Mouse (Mus musculus) heart, embryonic 16.5 days (tissue): ENCODE measurements around the gene B430305J03Rik. TPM values are rescaled to one million over a fixed set of nuclear protein-coding genes. Genes with fewer than 3 reads are reported as not detected.

Experiments used
- ATAC-seq: fragments of 200-750 bp; cut with Nextera tagmentation; replicated peaks from 2 replicates; pipeline ENCODE4 v1.8.0; 2017; ENCODE audit warnings: moderate number of reproducible peaks; ENCODE audit not compliant: insufficient read depth, low FRiP score; ENCODE audit errors: extremely low read depth
- H3K27ac ChIP-seq: fragments of 300-500 bp; sonication (generic); 2 replicates; pipeline ENCODE4 v1.5.1; 2014; ENCODE audit warnings: mild to moderate bottlenecking, low read length, control low read depth, moderate library complexity
- H3K27me3 ChIP-seq: fragments of 300-500 bp; sonication (generic); 2 replicates; pipeline ENCODE4 v1.6.1; 2014; ENCODE audit warnings: low read length, mixed read lengths; ENCODE audit not compliant: control insufficient read depth, insufficient read depth
- H3K36me3 ChIP-seq: fragments of 300-500 bp; sonication (generic); 2 replicates; pipeline ENCODE4 v1.6.1; 2014; ENCODE audit not compliant: control insufficient read depth, insufficient read depth
- H3K4me1 ChIP-seq: fragments of 300-500 bp; sonication (generic); 2 replicates; pipeline ENCODE4 v1.6.1; 2014; ENCODE audit warnings: low read length, mixed read lengths; ENCODE audit not compliant: control insufficient read depth, insufficient read depth
- H3K4me2 ChIP-seq: fragments of 300-500 bp; sonication (generic); 2 replicates; pipeline ENCODE4 v1.6.1; 2014; ENCODE audit warnings: low read depth, mild to moderate bottlenecking, control low read depth, low read length
- H3K4me3 ChIP-seq: fragments of 300-500 bp; sonication (generic); 2 replicates; pipeline ENCODE4 v1.5.1; 2014; ENCODE audit warnings: mild to moderate bottlenecking, control low read depth, low read length
- H3K9ac ChIP-seq: fragments of 300-500 bp; sonication (generic); 2 replicates; pipeline ENCODE4 v1.6.1; 2014; ENCODE audit warnings: low read length, control low read depth
- H3K9me3 ChIP-seq: fragments of 300-500 bp; sonication (generic); replicated peaks from 2 replicates; pipeline ENCODE4 v1.6.1; 2016; ENCODE audit warnings: low read length; ENCODE audit not compliant: control insufficient read depth
- WGBS: fragments of 180-500 bp; shearing (Covaris S2); extraction: QIAGEN DNeasy Blood & Tissue Kit; methylation state at CpG from one replicate; pipeline ENCODE4 v1.1.7; 2014; 5-methylcytosine and 5-hydroxymethylcytosine counted together
- polyA plus RNA-seq: library from polyadenylated mRNA; unstranded; fragments of >200 nt; fragmentation: Nextera tagmentation; extraction: Ambion mirVana; gene quantifications from 2 replicates; pipeline ENCODE4 v1.2.1, GENCODE M21; 2015

B430305J03Rik gene
- polyA plus RNA-seq, 1 experiment from 2014 or later, result not detected

- Histone ChIP-seq H3K4me3 (no peak within 1 kb of the TSS), H3K27me3 (no peaks in the 10 kb centered on the region), H3K4me2 (peak within 1 kb of the TSS; percentile 96), H3K9ac (no peak within 1 kb of the TSS), H3K27ac (no peak within 1 kb of the TSS), H3K9me3 (no peaks in the 10 kb centered on the region), H3K4me1 (peaks cover 10% of the 10 kb centered on the region), H3K36me3 (no peaks in the 10 kb centered on the region)
- ATAC-seq, result no peak
- WGBS, result 74% methylated on average over 1 of the region's 1 CpGs
Observed at GRCm38 (mm10) chr3:61361338-61361737, 4.4 kb downstream of the B430305J03Rik start, which contains the start of gene Rap2b. Rap2b (plus strand) TSS chr3:61361638.

DNA sequence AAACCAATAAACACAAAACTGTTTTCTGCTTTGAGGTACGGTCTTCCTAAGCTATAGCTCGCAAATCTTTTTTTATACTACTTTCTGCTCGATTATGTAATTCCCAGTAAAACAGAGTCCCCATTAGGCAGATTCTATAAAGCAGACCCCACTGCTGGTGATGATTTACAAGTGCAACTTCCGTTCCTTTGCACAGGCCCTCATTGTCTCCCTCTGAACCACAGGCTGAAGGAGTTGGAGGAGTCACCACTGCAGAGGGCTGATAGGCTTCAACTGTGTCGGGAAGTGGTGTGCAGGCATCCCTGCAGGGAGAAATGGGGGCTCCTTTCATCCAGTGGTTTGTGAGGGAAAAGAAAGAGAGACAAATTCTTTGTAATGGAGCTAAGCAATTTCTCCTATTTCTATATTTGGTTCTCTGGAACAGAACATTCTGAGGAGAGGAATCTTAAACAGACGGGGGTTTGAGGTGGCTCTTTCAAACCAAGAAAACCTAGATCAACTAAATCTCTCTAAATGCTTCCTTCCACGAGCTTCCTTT is 6.9 kb downstream of the B430305J03Rik start:
- H3K4me2 ChIP-seq, result no peak overlapping the region
- H3K4me1 ChIP-seq, result 0 out of 2 replicates have a peak, but pooled peaks cover 4% of the 10 kb centered on the region
- no peak overlapping the region for H3K4me3 ChIP-seq
- no peaks in the 10 kb centered on the region for H3K36me3 ChIP-seq
- ATAC-seq, result no peak
- no peaks in the 10 kb centered on the region for H3K27me3 ChIP-seq
- H3K9me3 ChIP-seq, result no peaks in the 10 kb centered on the region
- no peak overlapping the region for H3K9ac ChIP-seq
- 38% methylated on average over 7 of the region's 7 CpGs for WGBS
- no peak overlapping the region for H3K27ac ChIP-seq

GRCm38 (mm10) chr3:61358107-61358506 is 7.6 kb downstream of the B430305J03Rik start:
- H3K4me3 ChIP-seq, result no peak overlapping the region
- H3K9ac ChIP-seq, result no peak overlapping the region
- H3K36me3 ChIP-seq, result no peaks in the 10 kb centered on the region
- no peaks in the 10 kb centered on the region for H3K27me3 ChIP-seq
- no peaks in the 10 kb centered on the region for H3K9me3 ChIP-seq
- H3K4me1 ChIP-seq, result 0 out of 2 replicates have a peak, but pooled peaks cover 4% of the 10 kb centered on the region
- no peak for ATAC-seq
- 60% methylated on average over 6 of the region's 6 CpGs for WGBS
- H3K4me2 ChIP-seq, result no peak overlapping the region
- H3K27ac ChIP-seq, result no peak overlapping the region

GRCm38 (mm10) chr3:61355464-61355863 is 10.3 kb downstream of the B430305J03Rik start:
- Histone ChIP-seq H3K4me3 (no peak overlapping the region), H3K4me2 (no peak overlapping the region), H3K4me1 (no peaks in the 10 kb centered on the region), H3K9ac (no peak overlapping the region), H3K27me3 (no peaks in the 10 kb centered on the region), H3K36me3 (no peaks in the 10 kb centered on the region), H3K9me3 (no peaks in the 10 kb centered on the region), H3K27ac (no peak overlapping the region)
- WGBS, result 62% methylated on average over 1 of the region's 1 CpGs
- ATAC-seq, result no peak

- no peak overlapping the region for H3K4me3 ChIP-seq
- H3K4me2 ChIP-seq, result no peak overlapping the region
- no peak overlapping the region for H3K9ac ChIP-seq
- ATAC-seq, result no peak
- H3K27ac ChIP-seq, result no peak overlapping the region
- 65% methylated on average over 1 of the region's 1 CpGs for WGBS
- no peaks in the 10 kb centered on the region for H3K36me3 ChIP-seq
- H3K4me1 ChIP-seq, result no peaks in the 10 kb centered on the region
- H3K27me3 ChIP-seq, result no peaks in the 10 kb centered on the region
- no peaks in the 10 kb centered on the region for H3K9me3 ChIP-seq
Observed at GRCm38 (mm10) chr3:61349433-61349832, 16.3 kb downstream of the B430305J03Rik start.

DNA sequence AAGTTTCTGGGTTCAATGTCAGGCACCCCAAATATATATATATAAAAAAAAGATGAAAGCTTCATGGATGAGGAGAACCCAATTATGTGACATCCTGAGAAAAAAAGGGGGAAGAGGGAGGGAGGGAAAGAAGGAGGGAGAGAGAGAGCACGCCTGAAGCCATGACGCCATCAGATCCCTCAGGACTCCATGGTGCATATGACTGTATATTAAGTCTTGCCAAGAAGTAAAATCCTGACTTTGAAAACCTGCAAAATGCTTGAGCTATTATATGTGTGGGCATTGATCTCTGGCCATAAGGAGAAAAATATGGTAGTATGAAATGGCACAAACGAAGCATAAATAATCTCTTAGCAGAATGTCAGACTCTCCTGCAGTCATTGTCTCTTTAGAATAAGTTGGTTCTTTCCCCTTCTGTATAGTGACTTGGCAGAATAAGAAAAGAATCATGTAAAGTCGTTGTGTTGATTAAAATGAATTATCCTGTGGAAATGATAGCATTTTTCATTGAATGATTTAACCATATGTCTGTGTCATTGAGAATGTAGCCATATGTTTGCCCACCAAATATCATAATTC is 17.6 kb downstream of the B430305J03Rik start:
- H3K27ac ChIP-seq, result no peak overlapping the region
- no peak overlapping the region for H3K4me3 ChIP-seq
- ATAC-seq, result no peak
- no peak overlapping the region for H3K4me2 ChIP-seq
- no peaks in the 10 kb centered on the region for H3K27me3 ChIP-seq
- H3K4me1 ChIP-seq, result no peaks in the 10 kb centered on the region
- WGBS, result 76% methylated on average over 4 of the region's 4 CpGs
- H3K36me3 ChIP-seq, result no peaks in the 10 kb centered on the region
- H3K9ac ChIP-seq, result no peak overlapping the region
- no peaks in the 10 kb centered on the region for H3K9me3 ChIP-seq

- H3K9me3 ChIP-seq, result no peaks in the 10 kb centered on the region
- no peak overlapping the region for H3K9ac ChIP-seq
- no peaks in the 10 kb centered on the region for H3K4me1 ChIP-seq
- no peak for ATAC-seq
- H3K4me3 ChIP-seq, result no peak overlapping the region
- WGBS, result 36% methylated on average over 1 of the region's 1 CpGs
- H3K27ac ChIP-seq, result no peak overlapping the region
- no peak overlapping the region for H3K4me2 ChIP-seq
- no peaks in the 10 kb centered on the region for H3K36me3 ChIP-seq
- no peaks in the 10 kb centered on the region for H3K27me3 ChIP-seq
Observed at GRCm38 (mm10) chr3:61345636-61346035, 20.1 kb downstream of the B430305J03Rik start.

DNA sequence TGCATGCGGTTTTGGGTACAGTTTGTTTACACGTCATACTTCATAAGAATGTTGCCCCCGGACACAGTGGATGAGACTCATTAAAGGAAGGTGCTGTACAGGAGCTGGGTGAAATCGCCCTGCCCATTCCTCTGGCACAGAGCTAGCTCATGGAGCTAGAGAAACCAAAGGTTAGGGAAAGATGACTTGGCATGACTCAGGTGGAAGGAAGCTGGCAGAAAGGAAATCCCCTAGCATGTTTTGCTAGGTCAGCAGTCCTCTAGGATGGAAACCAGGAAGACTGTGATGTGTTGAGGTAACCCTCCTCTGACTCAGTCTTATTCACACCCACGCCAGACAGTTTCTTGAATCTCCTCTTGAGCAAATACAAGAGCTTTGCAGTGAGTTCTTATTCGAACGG is 21.7 kb downstream of the B430305J03Rik start:
- H3K4me3 ChIP-seq, result no peak overlapping the region
- peak; percentile 49; the same call in 1 of the 2 replicates for ATAC-seq
- H3K27ac ChIP-seq, result no peak overlapping the region
- H3K4me1 ChIP-seq, result no peaks in the 10 kb centered on the region
- no peaks in the 10 kb centered on the region for H3K27me3 ChIP-seq
- no peaks in the 10 kb centered on the region for H3K9me3 ChIP-seq
- WGBS, result 59% methylated on average over 7 of the region's 7 CpGs
- no peaks in the 10 kb centered on the region for H3K36me3 ChIP-seq
- no peak overlapping the region for H3K4me2 ChIP-seq
- no peak overlapping the region for H3K9ac ChIP-seq

- no peaks in the 10 kb centered on the region for H3K27me3 ChIP-seq
- H3K27ac ChIP-seq, result no peak overlapping the region
- 69% methylated on average over 5 of the region's 5 CpGs for WGBS
- no peak overlapping the region for H3K9ac ChIP-seq
- ATAC-seq, result no peak
- no peak overlapping the region for H3K4me2 ChIP-seq
- H3K9me3 ChIP-seq, result no peaks in the 10 kb centered on the region
- H3K36me3 ChIP-seq, result no peaks in the 10 kb centered on the region
- no peaks in the 10 kb centered on the region for H3K4me1 ChIP-seq
- H3K4me3 ChIP-seq, result no peak overlapping the region
Observed at GRCm38 (mm10) chr3:61340321-61340720, 25.4 kb downstream of the B430305J03Rik start.
